Mouse (Mus musculus): ENCODE results near the gene Hist1h4a. TPM values are rescaled to one million over a fixed set of nuclear protein-coding genes. Genes with fewer than 3 reads are reported as not detected.
"Not testable (repeated sequence)": the region's sequence is repeated elsewhere in the genome, so short reads cannot be mapped to it uniquely, and the experiment has no call there.

Gene Hist1h4a
- polyA plus RNA-seq, 1 experiment from 2014 or later, result not detected

DNA sequence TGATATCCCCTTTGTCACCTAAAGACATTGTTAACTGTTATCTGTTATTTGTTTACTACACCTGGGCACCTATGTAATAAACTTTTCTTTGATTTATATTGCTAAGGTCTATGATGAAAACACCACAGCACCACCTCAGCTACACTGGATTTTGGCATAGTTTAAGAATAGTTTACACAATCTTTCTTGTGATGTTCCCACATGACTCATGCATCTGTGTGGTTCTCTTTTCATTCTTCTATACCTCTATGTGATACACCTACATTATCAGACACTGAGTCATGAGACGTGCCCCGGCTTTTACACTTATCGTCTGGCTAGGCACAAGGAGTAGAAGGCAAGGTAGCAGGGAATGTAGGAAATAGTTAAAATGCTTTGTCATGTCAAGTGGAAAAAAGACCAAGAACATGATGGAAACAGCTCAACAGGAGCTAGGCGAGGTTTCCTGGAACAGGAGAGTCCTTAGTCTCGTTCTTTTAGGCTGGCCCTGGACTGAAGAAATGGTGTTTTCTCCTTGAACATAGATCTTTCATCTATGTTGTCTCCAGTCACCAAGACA is 11.4 kb downstream of the Hist1h4a start:
- Histone ChIP-seq H3K27me3 (ENCODE audit: control insufficient read depth, insufficient read depth, low read length) (no peaks in the 10 kb centered on the region), H3K4me2 (ENCODE audit: low read length) (no peak overlapping the region), H3K9me3 (ENCODE audit: control insufficient read depth, low read length) (no peaks in the 10 kb centered on the region), H3K4me3 (ENCODE audit: control insufficient read depth in 1 of 2, insufficient read depth in 1 of 2, low read depth in 1 of 2, low read length in 2 of 2) (no peak overlapping the region), H3K36me3 (ENCODE audit: control insufficient read depth, insufficient read depth, low read length) (no peaks in the 10 kb centered on the region), H3K4me1 (ENCODE audit: control insufficient read depth in 2 of 2, insufficient read depth in 2 of 2, low read length in 2 of 2) (peaks cover 0 to 21% of the 10 kb centered on the region in 2 experiments; a peak in 2 of 4 replicates), H3K9ac (ENCODE audit: low read length) (no peak overlapping the region), H3K27ac (replicated peaks in 1 of 2; ENCODE audit: control insufficient read depth in 1 of 2, insufficient read depth in 1 of 2, low read depth in 2 of 2, low read length in 2 of 2) (peak overlapping the region in 1 of 2 experiments; percentile 17; a peak in 1 of 4 replicates)
- 88% methylated on average over 5 of the region's 5 CpGs for whole genome bisulfite sequencing
- ATAC-seq (ENCODE audit: insufficient number of reproducible peaks, insufficient read depth, low FRiP score, low read depth), result no peak

DNA sequence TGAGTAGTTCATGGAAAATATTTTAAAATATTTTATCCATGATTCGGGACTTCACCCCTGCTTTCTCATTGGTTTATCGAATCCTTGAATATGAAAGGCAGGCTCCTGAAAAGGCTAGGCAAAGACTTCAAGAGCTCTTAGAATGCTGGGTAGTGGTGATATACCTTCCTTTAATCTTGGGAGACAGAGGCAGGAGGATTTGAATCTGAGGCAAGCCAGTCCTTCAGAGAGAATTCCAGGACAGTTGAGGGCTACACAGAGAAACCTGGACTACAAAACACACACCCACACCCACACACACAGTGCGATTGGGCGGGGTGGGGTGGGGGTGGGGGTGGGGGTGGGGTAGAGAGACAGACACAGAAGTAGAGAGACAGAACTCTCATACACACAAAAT is 13.1 kb downstream of the Hist1h4a start:
- Histone ChIP-seq H3K27me3 (ENCODE audit: control insufficient read depth, insufficient read depth, low read length) (no peaks in the 10 kb centered on the region), H3K9ac (ENCODE audit: low read length) (peak overlapping the region; percentile 67), H3K9me3 (ENCODE audit: control insufficient read depth, low read length) (no peaks in the 10 kb centered on the region), H3K27ac (replicated peaks in 1 of 2; ENCODE audit: control insufficient read depth in 1 of 2, insufficient read depth in 1 of 2, low read depth in 2 of 2, low read length in 2 of 2) (peak overlapping the region; percentile 49 to 99; a peak in 3 of 4 replicates), H3K4me2 (ENCODE audit: low read length) (peak overlapping the region; percentile 77), H3K4me3 (ENCODE audit: control insufficient read depth in 1 of 2, insufficient read depth in 1 of 2, low read depth in 1 of 2, low read length in 2 of 2) (no peak overlapping the region; a peak in 1 of 4 replicates), H3K36me3 (ENCODE audit: control insufficient read depth, insufficient read depth, low read length) (no peaks in the 10 kb centered on the region), H3K4me1 (ENCODE audit: control insufficient read depth in 2 of 2, insufficient read depth in 2 of 2, low read length in 2 of 2) (peaks cover 0 to 27% of the 10 kb centered on the region in 2 experiments; a peak in 2 of 4 replicates)
- 8% methylated on average over 4 of the region's 4 CpGs for WGBS
- ATAC-seq (ENCODE audit: insufficient number of reproducible peaks, insufficient read depth, low FRiP score, low read depth), result no peak

DNA sequence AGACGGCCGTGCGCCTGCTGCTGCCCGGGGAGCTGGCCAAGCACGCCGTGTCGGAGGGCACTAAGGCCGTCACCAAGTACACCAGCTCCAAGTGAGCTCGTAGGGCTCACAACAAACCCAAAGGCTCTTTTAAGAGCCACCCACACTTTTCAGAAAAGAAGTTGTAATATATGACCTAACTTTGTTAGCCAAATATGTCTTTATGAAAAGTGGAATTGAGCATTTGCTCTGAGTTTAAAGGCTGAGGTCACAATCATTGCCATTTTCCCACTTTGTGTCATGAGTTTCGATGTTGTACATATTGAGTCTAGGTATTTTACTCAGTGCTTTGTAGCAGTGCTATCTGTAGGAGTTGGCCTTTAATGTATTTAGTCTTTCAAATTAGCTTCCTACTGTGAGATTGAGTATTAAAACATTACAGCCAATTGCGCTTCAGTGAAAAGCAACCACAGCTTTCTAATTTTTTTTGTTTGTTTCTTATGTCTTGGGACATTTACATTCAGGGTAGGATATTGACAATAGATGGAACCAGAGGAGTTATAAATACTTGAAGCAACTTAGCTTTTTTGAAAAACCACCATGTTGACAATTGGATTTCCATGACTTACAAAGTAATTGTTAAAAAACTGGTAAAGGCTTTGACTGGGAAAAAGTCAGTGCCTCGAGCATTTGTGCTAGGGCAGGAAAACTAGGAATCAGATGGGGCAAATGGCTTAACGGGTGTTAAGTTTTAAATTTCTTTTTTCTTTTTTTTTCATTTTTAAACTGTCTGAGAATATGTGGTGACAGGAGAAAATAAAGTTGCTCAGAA is 13.7 kb downstream of the Hist1h4a start:
- H3K4me3 ChIP-seq (ENCODE audit: control insufficient read depth in 1 of 2, insufficient read depth in 1 of 2, low read depth in 1 of 2, low read length in 2 of 2), result peak overlapping the region; percentile 32 to 38
- H3K4me2 ChIP-seq (ENCODE audit: low read length), result peak overlapping the region; percentile 77
- no peak for ATAC-seq (ENCODE audit: insufficient number of reproducible peaks, insufficient read depth, low FRiP score, low read depth)

DNA sequence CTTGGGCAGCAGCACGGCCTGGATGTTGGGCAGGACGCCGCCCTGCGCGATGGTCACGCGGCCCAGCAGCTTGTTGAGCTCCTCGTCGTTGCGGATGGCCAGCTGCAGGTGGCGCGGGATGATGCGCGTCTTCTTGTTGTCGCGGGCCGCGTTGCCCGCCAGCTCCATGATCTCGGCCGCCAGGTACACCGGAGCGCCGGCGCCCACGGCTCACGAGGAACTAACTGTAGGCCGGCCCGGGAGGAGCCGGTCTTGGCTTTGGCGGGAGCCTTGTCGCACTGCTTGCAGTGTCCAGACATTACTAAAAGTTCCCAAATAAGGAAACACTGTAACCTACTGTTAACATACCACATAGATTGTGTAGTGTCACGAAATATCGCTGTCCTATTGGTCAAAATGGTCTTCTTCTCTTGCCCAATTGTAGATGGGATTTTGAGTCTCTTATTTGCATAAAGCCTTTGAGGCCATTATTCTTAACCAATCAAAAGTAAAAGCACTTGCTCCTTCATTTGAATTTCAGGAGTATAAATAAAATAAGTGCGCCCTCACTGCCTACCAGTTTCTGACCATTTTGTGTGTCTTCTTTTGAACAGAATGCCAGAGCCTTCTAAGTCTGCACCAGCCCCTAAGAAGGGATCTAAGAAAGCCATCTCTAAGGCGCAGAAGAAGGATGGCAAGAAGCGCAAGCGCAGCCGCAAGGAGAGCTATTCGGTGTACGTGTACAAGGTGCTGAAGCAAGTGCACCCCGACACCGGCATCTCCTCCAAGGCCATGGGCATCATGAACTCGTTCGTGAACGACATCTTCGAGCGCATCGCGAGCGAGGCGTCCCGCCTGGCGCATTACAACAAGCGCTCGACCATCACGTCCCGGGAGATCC is 14.6 kb downstream of the Hist1h4a start, which contains the start of gene Hist1h2bb:
Gene Hist1h2bb, plus strand, starts transcription at position 534 of the 880 bp plus-strand sequence.
- WGBS, result under 1% methylated on average over 39 of the region's 58 CpGs
- H3K9ac ChIP-seq (ENCODE audit: low read length), result peak within 1 kb of the TSS; percentile 81
- peak within 1 kb of the TSS; percentile 77 for H3K4me2 ChIP-seq (ENCODE audit: low read length)
- peak within 1 kb of the TSS; percentile 99 to 100 for H3K27ac ChIP-seq (replicated peaks in 1 of 2; ENCODE audit: control insufficient read depth in 1 of 2, insufficient read depth in 1 of 2, low read depth in 2 of 2, low read length in 2 of 2)
- not testable (repeated sequence) for H3K27me3 ChIP-seq (ENCODE audit: control insufficient read depth, insufficient read depth, low read length); H3K9me3 ChIP-seq (ENCODE audit: control insufficient read depth, low read length); H3K36me3 ChIP-seq (ENCODE audit: control insufficient read depth, insufficient read depth, low read length)
- peak within 1 kb of the TSS; percentile 38 to 60 for H3K4me3 ChIP-seq (ENCODE audit: control insufficient read depth in 1 of 2, insufficient read depth in 1 of 2, low read depth in 1 of 2, low read length in 2 of 2)
- peaks cover 0 to 25% of the 10 kb centered on the region in 2 experiments; a peak in 2 of 4 replicates for H3K4me1 ChIP-seq (ENCODE audit: control insufficient read depth in 2 of 2, insufficient read depth in 2 of 2, low read length in 2 of 2)
- ATAC-seq (ENCODE audit: insufficient number of reproducible peaks, insufficient read depth, low FRiP score, low read depth), result peak; percentile 87

More for the DNA sequence above, 13.7 kb downstream of the Hist1h4a start:
- Histone ChIP-seq H3K36me3 (ENCODE audit: control insufficient read depth, insufficient read depth, low read length) (no peaks in the 10 kb centered on the region), H3K9me3 (ENCODE audit: control insufficient read depth, low read length) (no peaks in the 10 kb centered on the region), H3K27me3 (ENCODE audit: control insufficient read depth, insufficient read depth, low read length) (no peaks in the 10 kb centered on the region), H3K4me1 (ENCODE audit: control insufficient read depth in 2 of 2, insufficient read depth in 2 of 2, low read length in 2 of 2) (peaks cover 0 to 24% of the 10 kb centered on the region in 2 experiments; a peak in 2 of 4 replicates), H3K9ac (ENCODE audit: low read length) (peak overlapping the region; percentile 67), H3K27ac (replicated peaks in 1 of 2; ENCODE audit: control insufficient read depth in 1 of 2, insufficient read depth in 1 of 2, low read depth in 2 of 2, low read length in 2 of 2) (peak overlapping the region; percentile 92 to 99)
- 7% methylated on average over 11 of the region's 13 CpGs for WGBS

DNA sequence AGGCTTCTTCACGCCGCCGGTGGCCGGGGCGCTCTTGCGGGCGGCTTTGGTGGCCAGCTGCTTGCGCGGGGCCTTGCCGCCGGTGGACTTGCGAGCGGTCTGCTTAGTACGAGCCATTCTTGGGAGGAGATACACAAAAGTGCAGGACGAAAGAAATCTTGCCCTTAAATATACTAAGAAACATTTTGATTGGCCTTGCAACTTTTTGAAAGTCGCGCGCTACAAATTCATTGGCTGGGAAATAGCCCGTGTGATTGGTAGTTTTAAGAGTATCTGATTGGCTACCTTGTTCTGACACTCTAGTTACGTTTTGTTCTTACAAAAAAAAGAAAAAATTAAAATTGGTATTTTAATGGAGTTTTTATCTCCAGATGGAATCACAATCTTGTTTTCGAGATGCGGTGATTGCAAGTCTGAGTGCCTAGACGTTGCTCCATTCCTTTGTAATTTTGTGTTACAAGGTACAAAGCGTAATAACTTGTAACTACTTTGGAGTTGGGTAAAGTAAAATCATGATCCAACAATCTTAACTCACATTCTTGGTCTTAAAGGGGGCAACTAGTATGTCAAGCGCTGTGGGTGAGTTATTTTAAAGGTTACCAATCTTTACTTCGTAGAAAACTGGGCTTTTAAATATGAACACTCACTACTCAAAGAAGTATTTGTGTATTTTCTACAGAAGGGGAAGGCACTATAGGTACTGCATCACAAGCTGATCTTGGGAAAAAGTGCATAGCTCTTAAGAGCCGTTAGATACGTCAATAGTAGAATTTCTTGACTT is 15.5 kb downstream of the Hist1h4a start, which contains the start of gene Hist1h3c:
Gene Hist1h3c, minus strand, starts transcription at position 222 of the 781 bp plus-strand sequence.
- Histone ChIP-seq H3K27ac (replicated peaks in 1 of 2; ENCODE audit: control insufficient read depth in 1 of 2, insufficient read depth in 1 of 2, low read depth in 2 of 2, low read length in 2 of 2) (peak within 1 kb of the TSS; percentile 99 to 100), H3K4me2 (ENCODE audit: low read length) (peak within 1 kb of the TSS; percentile 77), H3K4me1 (ENCODE audit: control insufficient read depth in 2 of 2, insufficient read depth in 2 of 2, low read length in 2 of 2) (peaks cover 0 to 29% of the 10 kb centered on the region in 2 experiments; a peak in 2 of 4 replicates), H3K9me3 (ENCODE audit: control insufficient read depth, low read length) (no peaks in the 10 kb centered on the region), H3K27me3 (ENCODE audit: control insufficient read depth, insufficient read depth, low read length) (no peaks in the 10 kb centered on the region), H3K9ac (ENCODE audit: low read length) (peak within 1 kb of the TSS; percentile 81), H3K4me3 (ENCODE audit: control insufficient read depth in 1 of 2, insufficient read depth in 1 of 2, low read depth in 1 of 2, low read length in 2 of 2) (peak within 1 kb of the TSS; percentile 38 to 60), H3K36me3 (ENCODE audit: control insufficient read depth, insufficient read depth, low read length) (no peaks in the 10 kb centered on the region)
- WGBS, result 1% methylated on average over 23 of the region's 28 CpGs
- no peak for ATAC-seq (ENCODE audit: insufficient number of reproducible peaks, insufficient read depth, low FRiP score, low read depth)

DNA sequence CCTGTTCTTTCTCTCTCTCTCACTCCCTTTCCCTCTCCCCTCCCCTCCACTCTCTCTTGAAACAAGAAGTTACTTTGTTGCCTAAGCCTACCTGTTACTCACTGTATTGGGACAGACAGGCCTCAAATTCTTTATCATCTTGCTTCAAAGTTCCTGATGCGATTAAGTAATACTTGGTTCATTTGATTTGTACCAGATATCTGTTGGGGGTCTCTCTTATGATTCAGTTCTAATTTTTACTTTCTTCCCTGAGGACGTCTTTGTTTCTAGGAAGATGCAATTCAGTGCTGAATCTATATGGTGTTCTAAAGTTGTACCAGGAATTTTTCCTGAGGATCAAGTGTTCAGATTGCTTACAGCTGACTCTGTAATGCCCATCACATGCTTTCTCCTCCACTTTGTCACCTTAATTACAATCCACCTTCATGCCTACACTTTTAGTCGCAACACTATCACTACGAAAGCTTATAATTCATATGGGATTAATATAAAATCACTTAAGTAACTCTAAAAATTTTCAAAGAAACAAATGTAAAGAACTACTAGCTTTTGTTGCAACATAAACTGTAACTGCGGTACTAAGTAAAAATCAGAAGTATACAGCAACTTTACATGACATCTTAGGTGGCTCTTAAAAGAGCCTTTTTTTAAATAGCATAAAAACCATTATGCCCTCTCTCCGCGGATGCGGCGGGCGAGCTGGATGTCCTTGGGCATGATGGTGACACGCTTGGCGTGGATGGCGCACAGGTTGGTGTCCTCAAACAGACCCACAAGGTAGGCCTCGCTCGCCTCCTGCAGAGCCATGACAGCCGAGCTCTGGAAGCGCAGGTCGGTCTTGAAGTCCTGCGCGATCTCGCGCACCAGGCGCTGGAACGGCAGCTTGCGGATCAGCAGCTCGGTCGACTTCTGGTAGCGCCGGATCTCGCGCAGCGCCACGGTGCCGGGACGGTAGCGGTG is 16.3 kb downstream of the Hist1h4a start:
- Histone ChIP-seq H3K9ac (ENCODE audit: low read length) (peak overlapping the region; percentile 74), H3K36me3 (ENCODE audit: control insufficient read depth, insufficient read depth, low read length) (no peaks in the 10 kb centered on the region), H3K9me3 (ENCODE audit: control insufficient read depth, low read length) (no peaks in the 10 kb centered on the region), H3K27me3 (ENCODE audit: control insufficient read depth, insufficient read depth, low read length) (no peaks in the 10 kb centered on the region), H3K4me2 (ENCODE audit: low read length) (peak overlapping the region; percentile 77), H3K27ac (replicated peaks in 1 of 2; ENCODE audit: control insufficient read depth in 1 of 2, insufficient read depth in 1 of 2, low read depth in 2 of 2, low read length in 2 of 2) (peak overlapping the region; percentile 70 to 99), H3K4me3 (ENCODE audit: control insufficient read depth in 1 of 2, insufficient read depth in 1 of 2, low read depth in 1 of 2, low read length in 2 of 2) (peak overlapping the region; percentile 38 to 51), H3K4me1 (ENCODE audit: control insufficient read depth in 2 of 2, insufficient read depth in 2 of 2, low read length in 2 of 2) (peaks cover 0 to 32% of the 10 kb centered on the region in 2 experiments; a peak in 2 of 4 replicates)
- WGBS, result 2% methylated on average over 13 of the region's 36 CpGs
- ATAC-seq (ENCODE audit: insufficient number of reproducible peaks, insufficient read depth, low FRiP score, low read depth), result no peak

Data from heart, embryonic 14.5 days (tissue).